Mouse (Mus musculus) bone marrow macrophage, adult 2 months (primary cell): ENCODE measurements around the gene Ccdc172.

Experiments
- CTCF ChIP-seq: IDR thresholded peaks from 2 replicates; pipeline ENCODE4 v1.5.1; 2012; ENCODE audit warnings: low read depth, mild to moderate bottlenecking, low read length, moderate library complexity
- POLR2A ChIP-seq: IDR thresholded peaks from 2 replicates; pipeline ENCODE4 v1.6.1; 2012; ENCODE audit warnings: mild to moderate bottlenecking, low read depth, low read length, borderline replicate concordance

- TF ChIP-seq CTCF (no peak), POLR2A (no peak)
Measured at GRCm38 (mm10) chr19:58586046-58586445, 74.3 kb downstream of the Ccdc172 start.
